Mouse (Mus musculus): ENCODE results near the gene Rilp. TPM values are rescaled to one million over a fixed set of nuclear protein-coding genes. Genes with fewer than 3 reads are reported as not detected.

Gene Rilp
- total and polyA plus RNA-seq, 3 experiments, result 39.2 to 48.8 (median 40.5) TPM

- TF ChIP-seq POLR2A (IDR thresholded peaks at IDR 0.05; ENCODE audit: insufficient read depth, low read depth, low read length) (peak; percentile 38; the same call in 1 of the 2 replicates), CTCF (IDR thresholded peaks at IDR 0.05) (peak; percentile 53), EP300 (IDR thresholded peaks at IDR 0.05; ENCODE audit: insufficient read depth, low read depth, low read length) (no peak)
- 96% methylated on average over 4 of the region's 4 CpGs for WGBS
- intact Hi-C loops (cut with DNase I), result no loop called here
- peaks cover 20% of the 10 kb centered on the region for H3K36me3 ChIP-seq (ENCODE audit: control insufficient read depth, insufficient read depth, low read length)
- DNase-seq, result peak in 1 of 2 experiments; percentile 24
- H3K27ac ChIP-seq, result no peak overlapping the region; the same call in 1 of the 2 replicates
- no peaks in the 10 kb centered on the region for H3K27me3 ChIP-seq (ENCODE audit: control insufficient read depth, insufficient read depth, low read length)
- H3K79me2 ChIP-seq (replicated peaks; ENCODE audit: control insufficient read depth, insufficient read depth, low read length), result no peaks in the 10 kb centered on the region
- no peak overlapping the region for H3K4me3 ChIP-seq
- no peak overlapping the region for H3K9ac ChIP-seq (ENCODE audit: low read depth, low read length)
- peaks cover 6% of the 10 kb centered on the region for H3K4me1 ChIP-seq (ENCODE audit: control insufficient read depth, insufficient read depth, low read length)
Observed at GRCm38 (mm10) chr11:75466731-75467505, 43.0 kb upstream of the Rilp start.

GRCm38 (mm10) chr11:75467512-75468215 lies 42.2 kb upstream of the Rilp start:
- H3K27ac ChIP-seq, result peak overlapping the region; percentile 69
- intact Hi-C loops (cut with DNase I), result loop anchor here (2.0 kb wide), 1 partner anchor 17 kb away; no protein-coding TSS in a partner anchor
- TF ChIP-seq CTCF (IDR thresholded peaks at IDR 0.05) (peak; percentile 33), POLR2A (IDR thresholded peaks at IDR 0.05; ENCODE audit: insufficient read depth, low read depth, low read length) (no peak; the same call in 1 of the 2 replicates)

GRCm38 (mm10) chr11:75468410-75468809 lies 41.5 kb upstream of the Rilp start:
- Histone ChIP-seq H3K36me3 (ENCODE audit: control insufficient read depth, insufficient read depth, low read length) (peaks cover 20% of the 10 kb centered on the region), H3K9ac (ENCODE audit: low read depth, low read length) (peak overlapping the region; percentile 59), H3K4me3 (peak overlapping the region; percentile 53), H3K27ac (peak overlapping the region; percentile 69; the same call in 1 of the 2 replicates), H3K4me1 (ENCODE audit: control insufficient read depth, insufficient read depth, low read length) (peaks cover 6% of the 10 kb centered on the region), H3K79me2 (replicated peaks; ENCODE audit: control insufficient read depth, insufficient read depth, low read length) (no peaks in the 10 kb centered on the region), H3K27me3 (ENCODE audit: control insufficient read depth, insufficient read depth, low read length) (no peaks in the 10 kb centered on the region)
- WGBS, result 58% methylated on average over 7 of the region's 7 CpGs
- no peak for DNase-seq
- intact Hi-C loops (cut with DNase I), result loop anchor here (2.0 kb wide), 1 partner anchor 16 kb away; no protein-coding TSS in a partner anchor
- TF ChIP-seq EP300 (IDR thresholded peaks at IDR 0.05; ENCODE audit: insufficient read depth, low read depth, low read length) (no peak), POLR2A (IDR thresholded peaks at IDR 0.05; ENCODE audit: insufficient read depth, low read depth, low read length) (no peak), CTCF (IDR thresholded peaks at IDR 0.05) (no peak)

More at GRCm38 (mm10) chr11:75467512-75468215, 42.2 kb upstream of the Rilp start:
- no peaks in the 10 kb centered on the region for H3K27me3 ChIP-seq (ENCODE audit: control insufficient read depth, insufficient read depth, low read length)
- H3K36me3 ChIP-seq (ENCODE audit: control insufficient read depth, insufficient read depth, low read length), result peaks cover 20% of the 10 kb centered on the region
- peak; percentile 74 to 81 for DNase-seq
- no peaks in the 10 kb centered on the region for H3K79me2 ChIP-seq (replicated peaks; ENCODE audit: control insufficient read depth, insufficient read depth, low read length)
- WGBS, result 8% methylated on average over 19 of the region's 19 CpGs
- H3K9ac ChIP-seq (ENCODE audit: low read depth, low read length), result peak overlapping the region; percentile 59
- peak overlapping the region; percentile 53 for H3K4me3 ChIP-seq
- peaks cover 6% of the 10 kb centered on the region for H3K4me1 ChIP-seq (ENCODE audit: control insufficient read depth, insufficient read depth, low read length)

GRCm38 (mm10) chr11:75469261-75469660 lies 40.6 kb upstream of the Rilp start:
- Histone ChIP-seq H3K27me3 (ENCODE audit: control insufficient read depth, insufficient read depth, low read length) (no peaks in the 10 kb centered on the region), H3K79me2 (replicated peaks; ENCODE audit: control insufficient read depth, insufficient read depth, low read length) (no peaks in the 10 kb centered on the region), H3K27ac (no peak overlapping the region), H3K4me1 (ENCODE audit: control insufficient read depth, insufficient read depth, low read length) (peaks cover 6% of the 10 kb centered on the region), H3K9ac (ENCODE audit: low read depth, low read length) (no peak overlapping the region), H3K4me3 (no peak overlapping the region), H3K36me3 (ENCODE audit: control insufficient read depth, insufficient read depth, low read length) (peaks cover 18% of the 10 kb centered on the region)
- WGBS, result 96% methylated on average over 4 of the region's 4 CpGs
- no peak for TF ChIP-seq CTCF (IDR thresholded peaks at IDR 0.05)
- TF ChIP-seq EP300 (IDR thresholded peaks at IDR 0.05; ENCODE audit: insufficient read depth, low read depth, low read length), result no peak
- no peak for TF ChIP-seq POLR2A (IDR thresholded peaks at IDR 0.05; ENCODE audit: insufficient read depth, low read depth, low read length)
- no peak for DNase-seq
- intact Hi-C loops (cut with DNase I), result loop anchor here (2.0 kb wide), 1 partner anchor 16 kb away; no protein-coding TSS in a partner anchor

GRCm38 (mm10) chr11:75470675-75471074 lies 39.2 kb upstream of the Rilp start:
- no peaks in the 10 kb centered on the region for H3K27me3 ChIP-seq (ENCODE audit: control insufficient read depth, insufficient read depth, low read length)
- H3K9ac ChIP-seq (ENCODE audit: low read depth, low read length), result no peak overlapping the region
- no peak overlapping the region for H3K27ac ChIP-seq
- H3K4me3 ChIP-seq, result no peak overlapping the region
- intact Hi-C loops (cut with DNase I), result no loop called here
- DNase-seq, result no peak
- H3K79me2 ChIP-seq (replicated peaks; ENCODE audit: control insufficient read depth, insufficient read depth, low read length), result no peaks in the 10 kb centered on the region
- 29% methylated on average over 3 of the region's 3 CpGs for WGBS
- H3K36me3 ChIP-seq (ENCODE audit: control insufficient read depth, insufficient read depth, low read length), result peaks cover 6% of the 10 kb centered on the region
- H3K4me1 ChIP-seq (ENCODE audit: control insufficient read depth, insufficient read depth, low read length), result peaks cover 2% of the 10 kb centered on the region
- TF ChIP-seq CTCF (IDR thresholded peaks at IDR 0.05) (no peak), POLR2A (IDR thresholded peaks at IDR 0.05; ENCODE audit: insufficient read depth, low read depth, low read length) (no peak), EP300 (IDR thresholded peaks at IDR 0.05; ENCODE audit: insufficient read depth, low read depth, low read length) (no peak)

Data from heart, adult 2 months (tissue).